Mouse (Mus musculus) CH12.LX (cell line): ENCODE measurements around the gene Mnd1.

ENCODE experiments used
- CTCF ChIP-seq, 2 experiments: IDR thresholded peaks in 1 of 2; conservative IDR thresholded peaks in 1 of 2; 2 replicates each; pipeline ENCODE4 v1.5.1; 2011 to 2012; ENCODE audit warnings: low read depth in 2 of 2, low read length in 2 of 2, improper control_type of control experiment in 1 of 2, inconsistent platforms in 1 of 2, mild to moderate bottlenecking in 1 of 2, moderate library complexity in 1 of 2
- EP300 ChIP-seq: IDR thresholded peaks from 2 replicates; pipeline ENCODE4 v1.6.1; 2011; ENCODE audit warnings: low read length, improper control_type of control experiment
- JUND ChIP-seq: conservative IDR thresholded peaks from 2 replicates; pipeline ENCODE4 v1.6.1; 2011; ENCODE audit warnings: low read depth, low read length, improper control_type of control experiment
- KAT2A ChIP-seq: IDR thresholded peaks from 2 replicates; pipeline ENCODE4 v1.6.1; 2012; ENCODE audit warnings: low read length, improper control_type of control experiment, inconsistent platforms; ENCODE audit not compliant: insufficient replicate concordance
- MEF2A ChIP-seq: IDR thresholded peaks from 2 replicates; pipeline ENCODE4 v1.6.1; 2014; ENCODE audit warnings: low read depth, mild to moderate bottlenecking, inconsistent platforms, low read length, improper control_type of control experiment, borderline replicate concordance
- NRF1 ChIP-seq: IDR thresholded peaks from 2 replicates; pipeline ENCODE4 v1.6.1; 2014; ENCODE audit warnings: low read depth, mild to moderate bottlenecking, inconsistent platforms, low read length, improper control_type of control experiment, moderate library complexity
- POLR2A ChIP-seq: IDR thresholded peaks from 2 replicates; pipeline ENCODE4 v1.6.1; 2011; ENCODE audit warnings: low read depth, mild to moderate bottlenecking, improper control_type of control experiment, low read length
- POLR2AphosphoS2 ChIP-seq: IDR thresholded peaks from 2 replicates; pipeline ENCODE4 v1.6.1; 2011; ENCODE audit warnings: low read depth, low read length, improper control_type of control experiment
- ZC3H11A ChIP-seq: IDR thresholded peaks from 2 replicates; pipeline ENCODE4 v1.6.1; 2012; ENCODE audit warnings: low read depth, mild to moderate bottlenecking, inconsistent platforms, low read length, improper control_type of control experiment
- ZMIZ1 ChIP-seq: IDR thresholded peaks from 2 replicates; pipeline ENCODE4 v1.6.1; 2012; ENCODE audit warnings: low read depth, mild to moderate bottlenecking, inconsistent platforms, low read length, improper control_type of control experiment

GRCm38 (mm10) chr3:84168943-84169342 lies 13.4 kb upstream of the Mnd1 start:
- TF ChIP-seq POLR2A: no peak
- no peak for TF ChIP-seq CTCF (conservative IDR thresholded peaks at IDR 0.05 in 1 of 2, IDR thresholded peaks at IDR 0.05 in 1 of 2; ENCODE audit: low read depth in 2 of 2, low read length in 2 of 2)
- no peak for TF ChIP-seq EP300
- TF ChIP-seq ZMIZ1: no peak
- TF ChIP-seq MEF2A: no peak
- TF ChIP-seq NRF1: no peak
- no peak for TF ChIP-seq POLR2AphosphoS2
- no peak for TF ChIP-seq ZC3H11A
- TF ChIP-seq KAT2A: no peak
- TF ChIP-seq JUND: no peak
